Mouse (Mus musculus) hindbrain, embryonic 15.5 days (tissue): ENCODE measurements around the gene Orai3. TPM values are rescaled to one million over a fixed set of nuclear protein-coding genes. Genes with fewer than 3 reads are reported as not detected.

ENCODE experiments used
- ATAC-seq: fragments of 200-750 bp; cut with Nextera tagmentation; 2 replicates; pipeline ENCODE4 v1.8.0; 2017; ENCODE audit warnings: low read depth, moderate number of reproducible peaks, moderate TSS enrichment; ENCODE audit not compliant: low FRiP score
- H3K27ac ChIP-seq: fragments of 300-500 bp; sonication (generic); replicated peaks from 2 replicates; pipeline ENCODE4 v1.5.1; 2015; ENCODE audit warnings: mild to moderate bottlenecking, inconsistent platforms
- H3K27me3 ChIP-seq: fragments of 300-500 bp; sonication (generic); 2 replicates; pipeline ENCODE4 v1.6.1; 2015; ENCODE audit warnings: control low read depth, inconsistent platforms
- H3K36me3 ChIP-seq: fragments of 300-500 bp; sonication (generic); 2 replicates; pipeline ENCODE4 v1.6.1; 2015; ENCODE audit warnings: control low read depth, inconsistent platforms
- H3K4me1 ChIP-seq: fragments of 300-500 bp; sonication (generic); replicated peaks from 2 replicates; pipeline ENCODE4 v1.6.1; 2015; ENCODE audit warnings: control low read depth, inconsistent platforms
- H3K4me2 ChIP-seq: fragments of 300-500 bp; sonication (generic); 2 replicates; pipeline ENCODE4 v1.6.1; 2015; ENCODE audit warnings: moderate library complexity, mild to moderate bottlenecking, inconsistent platforms
- H3K4me3 ChIP-seq: fragments of 300-500 bp; sonication (generic); 2 replicates; pipeline ENCODE4 v1.5.1; 2015; ENCODE audit warnings: mild to moderate bottlenecking, inconsistent platforms
- H3K9ac ChIP-seq: fragments of 300-500 bp; sonication (generic); 2 replicates; pipeline ENCODE4 v1.6.1; 2015; ENCODE audit warnings: inconsistent platforms
- H3K9me3 ChIP-seq: fragments of 300-500 bp; sonication (generic); 2 replicates; pipeline ENCODE4 v1.6.1; 2016; ENCODE audit warnings: control low read depth, inconsistent platforms
- WGBS: fragments of 180-500 bp; shearing (Covaris S2); methylation state at CpG from one replicate; pipeline ENCODE4 v1.1.7; 2015; 5-methylcytosine and 5-hydroxymethylcytosine counted together
- polyA plus RNA-seq: library from polyadenylated mRNA; unstranded; fragments of >200 nt; fragmentation: Nextera tagmentation; extraction: Ambion mirVana; gene quantifications from 2 replicates; pipeline ENCODE4 v1.2.1, GENCODE M21; 2015

Gene Orai3
- polyA plus RNA-seq, 1 experiment from 2014 or later, result 9.2 TPM

- ATAC-seq, result no peak
- Histone ChIP-seq H3K4me3 (peak overlapping the region; percentile 86), H3K27ac (no peak overlapping the region), H3K36me3 (peaks cover 46% of the 10 kb centered on the region), H3K27me3 (no peaks in the 10 kb centered on the region), H3K9me3 (no peaks in the 10 kb centered on the region), H3K9ac (no peak overlapping the region), H3K4me2 (peak overlapping the region; percentile 87; the same call in 1 of the 2 replicates), H3K4me1 (peaks cover 25% of the 10 kb centered on the region)
- WGBS, result 96% methylated on average over 28 of the region's 28 CpGs
Observed at GRCm38 (mm10) chr7:127748235-127748560, 21.4 kb upstream of the Orai3 start.

GRCm38 (mm10) chr7:127750131-127751127, 19.2 kb upstream of the Orai3 start:
- Histone ChIP-seq H3K4me2 (no peak overlapping the region), H3K27ac (no peak overlapping the region), H3K27me3 (no peaks in the 10 kb centered on the region), H3K9me3 (no peaks in the 10 kb centered on the region), H3K9ac (no peak overlapping the region), H3K4me1 (peaks cover 28% of the 10 kb centered on the region), H3K4me3 (no peak overlapping the region), H3K36me3 (peaks cover 67% of the 10 kb centered on the region)
- 90% methylated on average over 19 of the region's 19 CpGs for WGBS
- ATAC-seq, result no peak

- Histone ChIP-seq H3K4me3 (no peak overlapping the region), H3K9ac (no peak overlapping the region), H3K27me3 (no peaks in the 10 kb centered on the region), H3K4me2 (no peak overlapping the region), H3K36me3 (peaks cover 70% of the 10 kb centered on the region), H3K27ac (no peak overlapping the region), H3K9me3 (no peaks in the 10 kb centered on the region), H3K4me1 (peaks cover 39% of the 10 kb centered on the region)
- ATAC-seq, result no peak
- 96% methylated on average over 5 of the region's 5 CpGs for WGBS
Observed at GRCm38 (mm10) chr7:127751619-127752018, 18.0 kb upstream of the Orai3 start.

GRCm38 (mm10) chr7:127752069-127752468, 17.5 kb upstream of the Orai3 start:
- 95% methylated on average over 27 of the region's 27 CpGs for WGBS
- H3K36me3 ChIP-seq, result peaks cover 75% of the 10 kb centered on the region
- H3K9ac ChIP-seq, result no peak overlapping the region
- no peak overlapping the region for H3K27ac ChIP-seq
- no peak overlapping the region for H3K4me3 ChIP-seq
- no peak overlapping the region for H3K4me2 ChIP-seq
- H3K4me1 ChIP-seq, result peaks cover 42% of the 10 kb centered on the region
- ATAC-seq, result no peak
- H3K27me3 ChIP-seq, result no peaks in the 10 kb centered on the region
- no peaks in the 10 kb centered on the region for H3K9me3 ChIP-seq

GRCm38 (mm10) chr7:127753158-127753557, 16.5 kb upstream of the Orai3 start:
- Histone ChIP-seq H3K4me2 (no peak overlapping the region), H3K4me1 (peaks cover 31% of the 10 kb centered on the region), H3K9me3 (no peaks in the 10 kb centered on the region), H3K36me3 (peaks cover 84% of the 10 kb centered on the region), H3K27me3 (no peaks in the 10 kb centered on the region), H3K27ac (no peak overlapping the region), H3K4me3 (no peak overlapping the region), H3K9ac (no peak overlapping the region)
- 86% methylated on average over 5 of the region's 5 CpGs for WGBS
- no peak for ATAC-seq

GRCm38 (mm10) chr7:127753741-127754140, 15.9 kb upstream of the Orai3 start:
- Histone ChIP-seq H3K4me1 (peaks cover 28% of the 10 kb centered on the region), H3K9ac (no peak overlapping the region)

GRCm38 (mm10) chr7:127759716-127760115, 9.9 kb upstream of the Orai3 start:
- Histone ChIP-seq H3K9ac (no peak overlapping the region), H3K4me3 (no peak overlapping the region), H3K36me3 (peaks cover 65% of the 10 kb centered on the region)

More at GRCm38 (mm10) chr7:127753741-127754140, 15.9 kb upstream of the Orai3 start:
- Histone ChIP-seq H3K9me3 (no peaks in the 10 kb centered on the region), H3K36me3 (peaks cover 81% of the 10 kb centered on the region), H3K4me3 (no peak overlapping the region), H3K27ac (no peak overlapping the region), H3K4me2 (no peak overlapping the region), H3K27me3 (no peaks in the 10 kb centered on the region)
- no peak for ATAC-seq
- WGBS, result 92% methylated on average over 7 of the region's 7 CpGs

GRCm38 (mm10) chr7:127760478-127760877, 9.1 kb upstream of the Orai3 start:
- Histone ChIP-seq H3K9me3 (no peaks in the 10 kb centered on the region), H3K4me1 (peaks cover 14% of the 10 kb centered on the region; the same call in 1 of the 2 replicates), H3K36me3 (peaks cover 66% of the 10 kb centered on the region), H3K27me3 (no peaks in the 10 kb centered on the region), H3K4me3 (no peak overlapping the region), H3K4me2 (no peak overlapping the region), H3K9ac (no peak overlapping the region), H3K27ac (no peak overlapping the region)
- no peak for ATAC-seq
- 86% methylated on average over 3 of the region's 3 CpGs for WGBS

More at GRCm38 (mm10) chr7:127759716-127760115, 9.9 kb upstream of the Orai3 start:
- Histone ChIP-seq H3K4me2 (no peak overlapping the region), H3K27me3 (no peaks in the 10 kb centered on the region), H3K9me3 (no peaks in the 10 kb centered on the region), H3K4me1 (peaks cover 14% of the 10 kb centered on the region; the same call in 1 of the 2 replicates), H3K27ac (no peak overlapping the region)
- no peak for ATAC-seq
- WGBS, result 83% methylated on average over 6 of the region's 6 CpGs

GRCm38 (mm10) chr7:127761026-127761425, 8.6 kb upstream of the Orai3 start:
- H3K9me3 ChIP-seq, result no peaks in the 10 kb centered on the region
- WGBS, result 43% methylated on average over 7 of the region's 7 CpGs
- no peak overlapping the region for H3K4me2 ChIP-seq
- no peak overlapping the region for H3K4me3 ChIP-seq
- no peak overlapping the region for H3K9ac ChIP-seq
- no peak overlapping the region for H3K27ac ChIP-seq
- peaks cover 71% of the 10 kb centered on the region for H3K36me3 ChIP-seq
- H3K4me1 ChIP-seq, result peaks cover 9% of the 10 kb centered on the region; the same call in 1 of the 2 replicates
- H3K27me3 ChIP-seq, result no peaks in the 10 kb centered on the region
- no peak for ATAC-seq

GRCm38 (mm10) chr7:127763642-127764041, 6.0 kb upstream of the Orai3 start:
- H3K4me1 ChIP-seq, result peaks cover 3% of the 10 kb centered on the region
- H3K27ac ChIP-seq, result no peak overlapping the region
- H3K4me2 ChIP-seq, result no peak overlapping the region
- WGBS, result 91% methylated on average over 4 of the region's 4 CpGs
- H3K4me3 ChIP-seq, result no peak overlapping the region
- H3K9me3 ChIP-seq, result no peaks in the 10 kb centered on the region
- no peak overlapping the region for H3K9ac ChIP-seq
- no peaks in the 10 kb centered on the region for H3K27me3 ChIP-seq
- ATAC-seq, result no peak
- peaks cover 73% of the 10 kb centered on the region for H3K36me3 ChIP-seq

GRCm38 (mm10) chr7:127765756-127766155, 3.9 kb upstream of the Orai3 start:
- 93% methylated on average over 2 of the region's 2 CpGs for WGBS
- peaks cover 63% of the 10 kb centered on the region for H3K36me3 ChIP-seq
- no peak overlapping the region for H3K4me3 ChIP-seq
- ATAC-seq, result no peak
- peaks cover 24% of the 10 kb centered on the region for H3K4me1 ChIP-seq
- H3K27ac ChIP-seq, result no peak overlapping the region
- no peaks in the 10 kb centered on the region for H3K27me3 ChIP-seq
- H3K4me2 ChIP-seq, result no peak overlapping the region
- no peaks in the 10 kb centered on the region for H3K9me3 ChIP-seq
- H3K9ac ChIP-seq, result no peak overlapping the region

- Histone ChIP-seq H3K4me2 (no peak overlapping the region), H3K4me3 (no peak overlapping the region), H3K27ac (no peak overlapping the region), H3K4me1 (peaks cover 27% of the 10 kb centered on the region), H3K36me3 (peaks cover 55% of the 10 kb centered on the region), H3K27me3 (no peaks in the 10 kb centered on the region), H3K9ac (no peak overlapping the region), H3K9me3 (no peaks in the 10 kb centered on the region)
- whole genome bisulfite sequencing, result 80% methylated on average over 17 of the region's 17 CpGs
- no peak for ATAC-seq
Observed at GRCm38 (mm10) chr7:127766851-127767609, 2.6 kb upstream of the Orai3 start.
